Mouse (Mus musculus): ENCODE data around the gene Lpgat1. TPM values are rescaled to one million over a fixed set of nuclear protein-coding genes. Genes with fewer than 3 reads are reported as not detected.

Gene Lpgat1
- total RNA-seq, 2 experiments from 2014 or later, result 7.9 to 8.5 TPM

GRCm38 (mm10) chr1:191802093-191802819 is 84.6 kb downstream of the Lpgat1 start:
- no peak for ATAC-seq (replicated peaks; ENCODE audit: low FRiP score, poor library complexity, severe bottlenecking)

GRCm38 (mm10) chr1:191802820-191803655 is 85.4 kb downstream of the Lpgat1 start:
- no peak for ATAC-seq (replicated peaks; ENCODE audit: low FRiP score, poor library complexity, severe bottlenecking)

- no peak for ATAC-seq (replicated peaks; ENCODE audit: low FRiP score, poor library complexity, severe bottlenecking)
These were observed 87.1 kb downstream of the Lpgat1 start for GRCm38 (mm10) chr1:191804747-191805146.

- no peak for ATAC-seq (replicated peaks; ENCODE audit: low FRiP score, poor library complexity, severe bottlenecking)
These were observed 88.2 kb downstream of the Lpgat1 start for GRCm38 (mm10) chr1:191805788-191806187.

GRCm38 (mm10) chr1:191806740-191807139 is 89.1 kb downstream of the Lpgat1 start:
- ATAC-seq (replicated peaks; ENCODE audit: low FRiP score, poor library complexity, severe bottlenecking), result no peak

GRCm38 (mm10) chr1:191807979-191808378 is 90.3 kb downstream of the Lpgat1 start:
- no peak for ATAC-seq (replicated peaks; ENCODE audit: low FRiP score, poor library complexity, severe bottlenecking)

GRCm38 (mm10) chr1:191808688-191809223 is 91.1 kb downstream of the Lpgat1 start:
- no peak for ATAC-seq (replicated peaks; ENCODE audit: low FRiP score, poor library complexity, severe bottlenecking)

- no peak for ATAC-seq (replicated peaks; ENCODE audit: low FRiP score, poor library complexity, severe bottlenecking)
These were observed 94.1 kb downstream of the Lpgat1 start for GRCm38 (mm10) chr1:191811774-191812173.

- no peak for ATAC-seq (replicated peaks; ENCODE audit: low FRiP score, poor library complexity, severe bottlenecking)
These were observed 95.5 kb downstream of the Lpgat1 start for GRCm38 (mm10) chr1:191812949-191813691.

GRCm38 (mm10) chr1:191814240-191814639 is 96.6 kb downstream of the Lpgat1 start:
- ATAC-seq (replicated peaks; ENCODE audit: low FRiP score, poor library complexity, severe bottlenecking), result no peak

GRCm38 (mm10) chr1:191814935-191815334 is 97.3 kb downstream of the Lpgat1 start:
- ATAC-seq (replicated peaks; ENCODE audit: low FRiP score, poor library complexity, severe bottlenecking), result no peak

GRCm38 (mm10) chr1:191816596-191816995 is 99.0 kb downstream of the Lpgat1 start:
- ATAC-seq (replicated peaks; ENCODE audit: low FRiP score, poor library complexity, severe bottlenecking), result no peak

GRCm38 (mm10) chr1:191817418-191818144 is 99.9 kb downstream of the Lpgat1 start:
- ATAC-seq (replicated peaks; ENCODE audit: low FRiP score, poor library complexity, severe bottlenecking), result peak; percentile 58

- peak; percentile 7; the same call in 1 of the 2 replicates for ATAC-seq (replicated peaks; ENCODE audit: low FRiP score, poor library complexity, severe bottlenecking)
These were observed 100.6 kb downstream of the Lpgat1 start for GRCm38 (mm10) chr1:191818145-191818631.

GRCm38 (mm10) chr1:191819026-191819425 is 101.4 kb downstream of the Lpgat1 start:
- ATAC-seq (replicated peaks; ENCODE audit: low FRiP score, poor library complexity, severe bottlenecking), result no peak

- no peak; the same call in 1 of the 2 replicates for ATAC-seq (replicated peaks; ENCODE audit: low FRiP score, poor library complexity, severe bottlenecking)
These were observed 103.3 kb downstream of the Lpgat1 start for GRCm38 (mm10) chr1:191820951-191821325.

GRCm38 (mm10) chr1:191821326-191822091 is 103.9 kb downstream of the Lpgat1 start, which contains the start of gene Nek2:
Gene Nek2 (plus strand): TSS chr1:191821444.
- ATAC-seq (replicated peaks; ENCODE audit: low FRiP score, poor library complexity, severe bottlenecking), result peak; percentile 89

GRCm38 (mm10) chr1:191829124-191829523 is 111.5 kb downstream of the Lpgat1 start:
- ATAC-seq (replicated peaks; ENCODE audit: low FRiP score, poor library complexity, severe bottlenecking), result 0 out of 2 replicates have a peak, but pooled peaks have one; percentile 37
